Mouse (Mus musculus) G1E (cell line): Measurements from ENCODE around the gene Ppm1j. TPM values are rescaled to one million over a fixed set of nuclear protein-coding genes. Genes with fewer than 3 reads are reported as not detected.
A peak's percentile ranks its signal among the peaks of the same experiment; 100 is the strongest.

Experiments
- ATAC-seq: 2 replicates; pipeline ENCODE4 v1.8.0; 2016; ENCODE audit warnings: mild to moderate bottlenecking; ENCODE audit not compliant: insufficient number of reproducible peaks, poor library complexity, low FRiP score, severe bottlenecking; ENCODE audit errors: extremely low read depth
- DNase-seq: peaks from one replicate; pipeline ENCODE4 v3.0.0; 2012; ENCODE audit warnings: low spot score
- H3K27me3 ChIP-seq: 2 replicates; pipeline ENCODE4 v1.6.1; 2012; ENCODE audit warnings: mild to moderate bottlenecking, low read length, inconsistent platforms; ENCODE audit not compliant: insufficient read depth
- H3K36me3 ChIP-seq: replicated peaks from 2 replicates; pipeline ENCODE3; 2012; ENCODE audit warnings: mild to moderate bottlenecking, inconsistent platforms
- H3K4me1 ChIP-seq: 2 replicates; pipeline ENCODE4 v1.6.1; 2012; ENCODE audit warnings: low read depth, low read length, inconsistent platforms, mixed read lengths; ENCODE audit not compliant: insufficient read depth
- H3K4me3 ChIP-seq: 2 replicates; pipeline ENCODE4 v1.5.1; 2012; ENCODE audit warnings: low read depth, mild to moderate bottlenecking, inconsistent platforms, low read length, moderate library complexity, mixed read lengths
- H3K9me3 ChIP-seq: replicated peaks from 2 replicates; pipeline ENCODE4 v1.6.1; 2012; ENCODE audit warnings: inconsistent platforms
- CTCF ChIP-seq: IDR thresholded peaks from 2 replicates; pipeline ENCODE4 v1.5.1; 2012; ENCODE audit warnings: low read depth, low read length, inconsistent platforms, mixed read lengths
- GATA1 ChIP-seq: IDR thresholded peaks from 2 replicates; pipeline ENCODE4 v1.6.1; 2012; ENCODE audit warnings: borderline replicate concordance, low read length, inconsistent platforms, mixed read lengths
- GATA2 ChIP-seq: IDR thresholded peaks from 2 replicates; pipeline ENCODE4 v1.6.1; 2012; ENCODE audit warnings: low read depth, low read length, inconsistent platforms, borderline replicate concordance
- POLR2AphosphoS5 ChIP-seq: IDR thresholded peaks from 2 replicates; pipeline ENCODE4 v1.6.1; 2012; ENCODE audit warnings: low read depth, low read length, inconsistent platforms; ENCODE audit not compliant: insufficient replicate concordance
- TAL1 ChIP-seq: conservative IDR thresholded peaks from 2 replicates; pipeline ENCODE4 v1.6.1; 2012; ENCODE audit warnings: low read depth, low read length, inconsistent platforms, mixed read lengths
- polyA plus RNA-seq: library from polyadenylated mRNA; stranded (reverse); fragments of >175 nt; gene quantifications from 2 replicates; pipeline ENCODE4 v1.2.3, GENCODE M21; 2012
- total RNA-seq, 2 experiments: library from RNA; stranded (forward) in 1 of 2; stranded (reverse) in 1 of 2; fragments of 200-1000 nt in 1 of 2; fragments of >200 nt in 1 of 2; fragmentation: Nextera tagmentation in 1 of 2; gene quantifications; 2 replicates each; pipeline ENCODE4 v1.2.3; 2014 to 2017

Ppm1j gene
- total and polyA plus RNA-seq, 3 experiments, result 0.16 TPM; not detected in 2

- H3K4me1 ChIP-seq, result peaks cover 52% of the 10 kb centered on the region
- ATAC-seq (no peak), DNase-seq (no peak)
- H3K4me3 ChIP-seq, result no peak overlapping the region
- TF ChIP-seq CTCF, result no peak
- no peak for TF ChIP-seq GATA1
- no peak for TF ChIP-seq POLR2AphosphoS5
- TF ChIP-seq TAL1, result no peak
- TF ChIP-seq GATA2, result no peak
- peaks cover 52% of the 10 kb centered on the region for H3K27me3 ChIP-seq
- peaks cover 37% of the 10 kb centered on the region for H3K36me3 ChIP-seq
- no peaks in the 10 kb centered on the region for H3K9me3 ChIP-seq
Measured at GRCm38 (mm10) chr3:104789822-104790221, 9.0 kb downstream of the Ppm1j start.

- ATAC-seq (no peak), DNase-seq (no peak)
- TF ChIP-seq CTCF, result no peak
- peaks cover 46% of the 10 kb centered on the region for H3K27me3 ChIP-seq
- peaks cover 52% of the 10 kb centered on the region for H3K4me1 ChIP-seq
- H3K4me3 ChIP-seq, result no peak overlapping the region
- H3K36me3 ChIP-seq, result peaks cover 44% of the 10 kb centered on the region
- H3K9me3 ChIP-seq, result no peaks in the 10 kb centered on the region
Measured at GRCm38 (mm10) chr3:104790401-104790937, 9.6 kb downstream of the Ppm1j start.

- H3K9me3 ChIP-seq, result no peaks in the 10 kb centered on the region
- H3K4me1 ChIP-seq, result peaks cover 54% of the 10 kb centered on the region
- DNase-seq, result no peak
- TF ChIP-seq TAL1, result no peak
- TF ChIP-seq GATA2, result no peak
- no peak for TF ChIP-seq GATA1
- no peak for TF ChIP-seq POLR2AphosphoS5
- no peak for TF ChIP-seq CTCF
- no peak for ATAC-seq
- H3K36me3 ChIP-seq, result peaks cover 49% of the 10 kb centered on the region
- no peak overlapping the region for H3K4me3 ChIP-seq
- peaks cover 40% of the 10 kb centered on the region for H3K27me3 ChIP-seq
Measured at GRCm38 (mm10) chr3:104791017-104791416, 10.2 kb downstream of the Ppm1j start.

- Histone ChIP-seq H3K27me3 (peaks cover 37% of the 10 kb centered on the region), H3K36me3 (peaks cover 56% of the 10 kb centered on the region), H3K4me3 (no peak overlapping the region), H3K4me1 (peaks cover 54% of the 10 kb centered on the region), H3K9me3 (no peaks in the 10 kb centered on the region)
- TF ChIP-seq POLR2AphosphoS5 (no peak), GATA1 (no peak)
- no peak for ATAC-seq
- no peak for DNase-seq
Measured at GRCm38 (mm10) chr3:104791671-104792070, 10.8 kb downstream of the Ppm1j start.

DNA sequence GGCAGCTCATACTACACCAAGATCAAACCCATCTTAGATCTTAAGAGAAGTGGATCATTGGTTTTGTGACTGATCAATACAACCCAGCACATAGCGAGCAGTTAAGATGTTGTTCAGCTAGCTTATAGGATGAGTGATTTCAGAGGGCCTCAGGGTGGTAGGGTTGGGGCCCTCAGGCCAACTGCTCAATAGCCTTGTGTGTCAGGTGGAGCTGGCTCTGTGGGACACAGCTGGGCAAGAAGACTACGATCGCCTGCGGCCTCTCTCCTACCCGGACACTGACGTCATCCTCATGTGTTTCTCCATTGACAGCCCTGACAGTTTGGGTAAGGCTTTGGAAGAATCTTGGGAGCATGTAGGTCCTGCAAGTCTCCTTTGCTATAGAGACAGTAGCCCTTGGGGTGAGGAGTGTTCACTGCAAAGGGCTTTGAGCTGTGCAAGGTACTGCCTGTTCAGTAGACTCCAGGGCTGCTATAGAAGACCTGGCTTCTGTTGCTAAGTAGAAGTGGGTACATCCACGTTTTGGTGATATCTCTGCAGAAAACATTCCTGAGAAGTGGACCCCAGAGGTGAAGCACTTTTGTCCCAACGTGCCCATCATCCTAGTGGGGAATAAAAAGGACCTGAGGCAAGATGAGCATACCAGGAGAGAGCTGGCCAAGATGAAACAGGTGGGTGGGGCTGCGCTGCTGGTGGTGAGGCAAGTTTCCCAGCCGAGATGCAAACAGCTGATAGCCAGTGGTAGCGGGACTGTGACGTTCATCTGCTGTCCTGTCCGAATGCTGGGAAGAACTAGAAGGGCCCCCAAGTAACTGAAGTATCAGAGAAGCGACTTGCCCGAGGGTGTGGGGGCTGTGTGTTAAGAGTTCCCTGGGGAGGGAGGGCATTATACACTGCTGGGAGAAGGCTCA is 11.8 kb downstream of the Ppm1j start:
- Histone ChIP-seq H3K4me3 (no peak overlapping the region), H3K9me3 (no peaks in the 10 kb centered on the region), H3K27me3 (peaks cover 32% of the 10 kb centered on the region), H3K36me3 (peaks cover 65% of the 10 kb centered on the region), H3K4me1 (peaks cover 53% of the 10 kb centered on the region)
- TF ChIP-seq TAL1 (no peak), CTCF (no peak), POLR2AphosphoS5 (no peak), GATA2 (no peak), GATA1 (no peak)
- DNase-seq, result peak; percentile 19
- ATAC-seq, result no peak

- TF ChIP-seq POLR2AphosphoS5, result no peak
- no peak for TF ChIP-seq GATA1
- DNase-seq, result peak; percentile 63
- Histone ChIP-seq H3K4me1 (peaks cover 42% of the 10 kb centered on the region), H3K36me3 (peaks cover 75% of the 10 kb centered on the region), H3K9me3 (no peaks in the 10 kb centered on the region), H3K27me3 (peaks cover 20% of the 10 kb centered on the region), H3K4me3 (no peak overlapping the region; the same call in 1 of the 2 replicates)
- ATAC-seq, result no peak
Measured at GRCm38 (mm10) chr3:104793871-104794828, 13.3 kb downstream of the Ppm1j start.
